Mouse (Mus musculus) hematopoietic multipotent progenitor cell, adult 10-12 weeks (in vitro differentiated cells): ENCODE data around the gene Slamf6. TPM values are rescaled to one million over a fixed set of nuclear protein-coding genes. Genes with fewer than 3 reads are reported as not detected.

Experiments used
- polyA plus RNA-seq: library from polyadenylated mRNA; stranded (reverse); fragments of >175 nt; gene quantifications from 2 replicates; pipeline ENCODE4 v1.2.3, GENCODE M21; 2012; ENCODE audit warnings: low replicate concordance

Gene Slamf6
- polyA plus RNA-seq, result 11.1 and 13.6 TPM in 2 replicates

DNA sequence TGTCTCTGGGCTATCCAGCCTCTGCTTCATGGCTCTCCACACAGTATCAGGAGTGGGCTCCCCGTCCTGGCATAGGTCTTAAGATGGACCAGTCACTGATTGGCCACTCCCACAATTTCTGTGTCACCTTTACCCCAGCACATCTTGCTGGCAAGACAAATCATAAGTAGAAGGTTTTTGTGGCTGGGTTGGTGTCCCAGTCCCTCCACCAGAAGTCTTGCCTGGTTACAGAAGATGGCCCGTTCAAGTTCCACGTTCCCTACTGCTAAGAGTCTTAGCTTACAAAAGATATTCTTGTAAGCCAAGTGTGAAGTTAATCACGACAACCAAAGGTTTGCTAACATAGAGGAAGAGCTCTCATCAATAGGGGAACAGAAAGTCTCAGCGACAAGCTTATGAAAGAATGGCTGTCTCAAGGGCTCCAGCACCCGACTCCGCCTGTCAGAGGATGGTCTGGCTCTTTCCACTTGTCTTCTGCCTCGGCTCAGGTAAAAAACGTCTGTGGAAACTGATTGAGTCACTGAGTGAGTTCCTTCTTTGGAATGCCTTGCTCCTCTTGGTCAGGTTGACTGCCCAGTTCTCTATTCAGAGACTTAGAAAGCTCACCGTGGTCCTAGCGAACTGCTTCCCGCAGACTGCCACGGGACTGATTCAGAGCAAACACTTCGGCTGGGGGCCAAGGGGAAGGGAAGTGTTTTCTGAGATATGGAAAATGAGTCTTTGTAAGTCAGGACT is at the start of gene Slamf6:
Slamf6 (plus strand) TSS at position 211 of the 735 bp plus-strand sequence.

DNA sequence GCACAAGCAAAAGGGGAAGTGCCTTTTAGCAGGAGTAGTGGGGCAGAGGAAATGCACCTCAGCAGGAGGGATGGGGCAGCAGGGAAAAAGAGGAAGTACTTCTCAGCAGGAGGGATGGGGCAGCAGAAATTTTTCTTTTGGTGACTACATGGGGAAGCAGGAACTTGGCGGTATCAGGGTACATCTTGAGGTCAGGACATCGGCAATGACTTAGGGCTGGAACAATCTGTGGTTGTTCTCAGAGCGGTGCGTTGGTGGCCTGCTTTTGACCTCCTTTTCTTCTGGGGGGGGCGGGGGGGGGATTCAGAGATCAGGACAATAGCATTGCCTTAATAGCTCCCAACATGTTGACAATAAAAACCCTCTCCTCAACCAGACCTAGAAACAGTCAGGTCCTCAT is 22.0 kb upstream of the Slamf6 start, which contains the start of gene Gm10521:
Gm10521 (plus strand) TSS at position 301 of the 400 bp plus-strand sequence.

Other genes starting within 250 kb of the Slamf6 start
- 9.6 and 15.3 TPM in 2 replicates for gene Cd48, start 235.5 kb upstream of the Slamf6 start, polyA plus RNA-seq
- gene Slamf1, start 150.4 kb upstream of the Slamf6 start, polyA plus RNA-seq, result 1.3 and 5.6 TPM in 2 replicates
- gene Cd84, start 77.8 kb upstream of the Slamf6 start, polyA plus RNA-seq, result 4.4 and 12.5 TPM in 2 replicates
- gene Gm10521, start 21.9 kb upstream of the Slamf6 start, polyA plus RNA-seq, result 0.46 and 1.7 TPM in 2 replicates
- 7.4 and 11.0 TPM in 2 replicates for gene Vangl2, start 110.9 kb downstream of the Slamf6 start, polyA plus RNA-seq
- gene Nhlh1, start 140.1 kb downstream of the Slamf6 start, polyA plus RNA-seq, result not detected in 2 replicates
- 38.2 and 38.7 TPM in 2 replicates for gene Copa, start 165.0 kb downstream of the Slamf6 start, polyA plus RNA-seq
- 8.2 and 13.8 TPM in 2 replicates for gene Ncstn, start 165.3 kb downstream of the Slamf6 start, polyA plus RNA-seq
- gene Pex19, start 209.2 kb downstream of the Slamf6 start, polyA plus RNA-seq, result 9.6 and 25.6 TPM in 2 replicates
- 59.3 and 67.1 TPM in 2 replicates for gene Dcaf8, start 230.6 kb downstream of the Slamf6 start, polyA plus RNA-seq